Mouse (Mus musculus) erythroblast, embryonic 14.5 days (primary cell): Measurements from ENCODE around the gene Ispd.

Experiments
- GATA1 ChIP-seq: IDR thresholded peaks from 2 replicates; pipeline ENCODE4 v1.6.1; 2012; ENCODE audit warnings: low read length, inconsistent platforms, mixed read lengths
- TAL1 ChIP-seq: IDR thresholded peaks from 3 replicates; pipeline ENCODE4 v1.6.1; 2012; ENCODE audit warnings: low read length, inconsistent platforms, mixed read lengths

DNA sequence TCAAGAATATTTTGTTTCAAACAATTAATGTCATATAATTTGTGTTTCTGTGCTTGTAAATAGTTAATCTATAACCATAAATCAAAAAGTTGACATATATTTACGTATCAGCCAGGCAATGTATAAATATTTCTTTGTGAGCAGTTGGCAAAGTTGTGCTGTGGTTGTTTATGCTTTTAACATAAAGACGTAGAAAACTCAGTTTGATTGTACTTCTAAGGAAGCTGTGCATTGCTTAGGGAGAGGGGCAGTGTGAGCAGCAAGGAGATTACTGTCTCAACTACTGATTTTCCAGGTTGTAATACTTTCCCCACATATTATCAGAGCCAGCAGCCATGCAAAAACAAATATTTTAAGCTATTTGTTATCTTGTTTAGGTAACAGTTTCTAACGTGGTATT is 96.7 kb downstream of the Ispd start:
- TF ChIP-seq GATA1 = no peak
- no peak for TF ChIP-seq TAL1
